Mouse (Mus musculus) midbrain, embryonic 12.5 days (tissue): ENCODE measurements around the gene Phf21b. TPM values are rescaled to one million over a fixed set of nuclear protein-coding genes. Genes with fewer than 3 reads are reported as not detected.

Experiments used
- ATAC-seq: fragments of 200-750 bp; cut with Nextera tagmentation; 2 replicates; pipeline ENCODE4 v1.8.0; 2017; ENCODE audit warnings: low read depth, moderate TSS enrichment, moderate library complexity; ENCODE audit not compliant: low FRiP score
- H3K27ac ChIP-seq: fragments of 300-500 bp; sonication (generic); replicated peaks from 2 replicates; pipeline ENCODE4 v1.5.1; 2016; ENCODE audit warnings: mild to moderate bottlenecking
- H3K27me3 ChIP-seq: fragments of 300-500 bp; sonication (generic); 2 replicates; pipeline ENCODE4 v1.6.1; 2016; ENCODE audit warnings: mild to moderate bottlenecking
- H3K36me3 ChIP-seq: fragments of 300-500 bp; sonication (generic); 2 replicates; pipeline ENCODE4 v1.6.1; 2016
- H3K4me1 ChIP-seq: fragments of 300-500 bp; sonication (generic); 2 replicates; pipeline ENCODE4 v1.6.1; 2016
- H3K4me2 ChIP-seq: fragments of 300-500 bp; sonication (generic); replicated peaks from 2 replicates; pipeline ENCODE4 v1.6.1; 2016; ENCODE audit warnings: mild to moderate bottlenecking, moderate library complexity
- H3K4me3 ChIP-seq: fragments of 300-500 bp; sonication (generic); 2 replicates; pipeline ENCODE4 v1.5.1; 2016; ENCODE audit warnings: mild to moderate bottlenecking
- H3K9ac ChIP-seq: fragments of 300-500 bp; sonication (generic); replicated peaks from 2 replicates; pipeline ENCODE4 v1.6.1; 2016; ENCODE audit warnings: mild to moderate bottlenecking, moderate library complexity
- H3K9me3 ChIP-seq: fragments of 300-500 bp; sonication (generic); 2 replicates; pipeline ENCODE4 v1.6.1; 2016; ENCODE audit warnings: mild to moderate bottlenecking
- WGBS: fragments of 180-500 bp; shearing (Covaris S2); methylation state at CpG from one replicate; pipeline ENCODE4 v1.1.7; 2016; 5-methylcytosine and 5-hydroxymethylcytosine counted together
- polyA plus RNA-seq: library from polyadenylated mRNA; unstranded; fragments of >200 nt; fragmentation: Nextera tagmentation; extraction: Ambion mirVana; gene quantifications from 2 replicates; pipeline ENCODE4 v1.2.1, GENCODE M21; 2016

Gene Phf21b
- polyA plus RNA-seq, 1 experiment from 2014 or later, result 22.3 TPM

- H3K27me3 ChIP-seq, result no peaks in the 10 kb centered on the region
- peaks cover 8% of the 10 kb centered on the region; the same call in 1 of the 2 replicates for H3K4me1 ChIP-seq
- 52% methylated on average over 2 of the region's 4 CpGs for WGBS
- H3K36me3 ChIP-seq, result no peaks in the 10 kb centered on the region
- no peaks in the 10 kb centered on the region for H3K9me3 ChIP-seq
- H3K4me2 ChIP-seq, result no peak overlapping the region
- no peak for ATAC-seq
- H3K27ac ChIP-seq, result no peak overlapping the region
- no peak overlapping the region for H3K4me3 ChIP-seq
- H3K9ac ChIP-seq, result no peak overlapping the region
Measured at GRCm38 (mm10) chr15:84736994-84737346, 118.9 kb downstream of the Phf21b start.

GRCm38 (mm10) chr15:84736346-84736993 is 119.4 kb downstream of the Phf21b start:
- Histone ChIP-seq H3K4me1 (peaks cover 8% of the 10 kb centered on the region; the same call in 1 of the 2 replicates), H3K27ac (no peak overlapping the region), H3K36me3 (no peaks in the 10 kb centered on the region), H3K9me3 (no peaks in the 10 kb centered on the region), H3K27me3 (no peaks in the 10 kb centered on the region), H3K4me2 (no peak overlapping the region), H3K9ac (no peak overlapping the region), H3K4me3 (no peak overlapping the region)
- ATAC-seq, result no peak
- 69% methylated on average over 11 of the region's 11 CpGs for WGBS

Other genes starting within 250 kb of the Phf21b start
- 11.1 and 13.9 TPM in 2 replicates for gene Prr5, start 186.4 kb downstream of the Phf21b start, polyA plus RNA-seq
- 0.69 and 1.4 TPM in 2 replicates for gene Arhgap8, start 136.0 kb downstream of the Phf21b start, polyA plus RNA-seq
- gene Gm29666, start 64.0 kb upstream of the Phf21b start, polyA plus RNA-seq, result 0.75 and 0.97 TPM in 2 replicates
- 62.4 and 65.2 TPM in 2 replicates for gene Nup50, start 67.4 kb upstream of the Phf21b start, polyA plus RNA-seq
- 15.5 and 16.2 TPM in 2 replicates for gene 5031439G07Rik, start 132.5 kb upstream of the Phf21b start, polyA plus RNA-seq
- 0.33 and 0.50 TPM in 2 replicates for gene Upk3a, start 161.1 kb upstream of the Phf21b start, polyA plus RNA-seq
- 30.3 and 31.6 TPM in 2 replicates for gene Fam118a, start 172.9 kb upstream of the Phf21b start, polyA plus RNA-seq